Comparison of ENCODE assay signal across 13 mouse cellular contexts in the genomic region with DNA sequence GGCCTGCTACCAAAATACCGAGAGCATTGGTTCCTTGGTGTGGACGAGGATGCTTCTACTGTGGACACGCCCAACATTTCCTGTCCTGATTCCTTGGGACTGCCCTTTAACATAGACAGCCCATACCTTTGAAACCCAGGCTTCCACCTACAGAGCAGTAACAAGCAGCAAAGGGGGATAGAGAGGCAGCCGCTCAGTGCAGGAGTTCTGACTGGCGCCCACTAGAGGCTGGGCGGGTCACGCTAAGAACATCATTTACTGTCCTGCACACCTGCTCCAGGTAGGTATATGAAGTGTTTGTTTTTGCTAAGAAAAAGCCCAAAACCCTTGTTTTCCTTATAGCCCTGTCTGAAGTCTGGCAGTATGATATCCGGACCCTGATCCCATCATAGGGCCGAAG. TPM values are rescaled to one million over a fixed set of nuclear protein-coding genes. Genes with fewer than 3 reads are reported as not detected.
DNase-seq lines count a peak whose midpoint lies in the region; TF ChIP-seq lines count a peak whose summit lies in the region.
"Had no signal": no experiment of that assay in that cellular context is flagged by ENCODE, and none has a peak within 500 bp of the region (broad histone marks: within the 10 kb centered on the region; RNA-seq: fewer than 3 reads in every experiment).

No protein-coding gene starts in this region.

- peak; percentile 59; the same call in 1 of the 2 replicates for TF ChIP-seq EP300 in ES-Bruce4 (IDR thresholded peaks at IDR 0.05; ENCODE audit: insufficient read depth, low read depth, low read length)

- no peaks in the 10 kb centered on the region for H3K27me3 ChIP-seq in ES-Bruce4 (ENCODE audit: control insufficient read depth, insufficient read depth, low read length, poor library complexity, severe bottlenecking)

- WGBS in lung, adult 2 months, result 70% methylated on average over 9 of the region's 9 CpGs

- H3K27ac ChIP-seq in ES-Bruce4 (ENCODE audit: insufficient read depth, low read length), result no peak overlapping the region
- H3K27ac ChIP-seq: heart, embryonic 15.5 days; limb, embryonic 10.5 days had no signal

- peak; percentile 27 to 42 for DNase-seq in cerebellum, postnatal 10 days
- no peak for DNase-seq in cerebellum, adult 9-10 months
- no peak for DNase-seq in lung, adult 2 months
- no peak for DNase-seq in lung, postnatal 4 days
- DNase-seq in naive thymus-derived CD4-positive, alpha-beta T cell, adult 2 months (ENCODE audit: low read depth), result peak; percentile 50
- DNase-seq in ovary, postnatal 10 days (ENCODE audit: low spot score), result no peak
- no peak for DNase-seq in left cerebral cortex, adult 18-20 months (ENCODE audit: low spot score in 2 of 2)

- H3K36me3 ChIP-seq in ES-Bruce4 (ENCODE audit: control insufficient read depth, insufficient read depth, low read length, poor library complexity, severe bottlenecking), result no peaks in the 10 kb centered on the region
- H3K36me3 ChIP-seq: heart, embryonic 15.5 days; limb, embryonic 10.5 days had no signal

- no peak overlapping the region for H3K9ac ChIP-seq in ES-Bruce4 (ENCODE audit: low read depth, poor library complexity, severe bottlenecking)
- H3K9ac ChIP-seq: heart, embryonic 15.5 days had no signal

- H3K4me1 ChIP-seq in lung, adult 2 months (ENCODE audit: control insufficient read depth, insufficient read depth, low read length), result no peaks in the 10 kb centered on the region
- peaks cover 2% of the 10 kb centered on the region for H3K4me1 ChIP-seq in ES-Bruce4 (ENCODE audit: control insufficient read depth, insufficient read depth, low read length)
- H3K4me1 ChIP-seq: heart, embryonic 15.5 days had no signal

- H3K4me3 ChIP-seq in lung, adult 2 months (replicated peaks; ENCODE audit: extremely low read depth, low read depth, low read length), result no peak overlapping the region
- no peak overlapping the region for H3K4me3 ChIP-seq in ES-Bruce4 (ENCODE audit: low read depth, low read length)
- H3K4me3 ChIP-seq: erythroblast, embryonic 14.5 days; heart, embryonic 15.5 days; limb, embryonic 10.5 days; myocyte had no signal

- H3K9me3 ChIP-seq in ES-Bruce4 (replicated peaks; ENCODE audit: control insufficient read depth, insufficient read depth, low read length, poor library complexity, severe bottlenecking), result no peaks in the 10 kb centered on the region
- H3K9me3 ChIP-seq: heart, embryonic 15.5 days; limb, embryonic 10.5 days had no signal

- TF ChIP-seq CTCF in lung, adult 2 months (IDR thresholded peaks at IDR 0.05; ENCODE audit: insufficient read depth, low read length), result 0 out of 2 replicates have a peak, but pooled peaks have one; percentile 20
- peak; percentile 94 for TF ChIP-seq CTCF in ES-Bruce4 (IDR thresholded peaks at IDR 0.05; ENCODE audit: low read depth, low read length)

- no peak for TF ChIP-seq POLR2A in lung, adult 2 months (IDR thresholded peaks at IDR 0.05; ENCODE audit: borderline replicate concordance, extremely low read depth, low read depth, low read length)
- peak; percentile 25 for TF ChIP-seq POLR2A in ES-Bruce4 (IDR thresholded peaks at IDR 0.05; ENCODE audit: insufficient read depth, low read length)

RNA-seq across cellular contexts. Expression of a gene that starts 21.8 kb away (rescaled TPM):
- 36.6 and 45.7 TPM in 2 replicates for polyA plus RNA-seq in lung, adult 2 months (2012; rRNA removed)
- 36.7 and 39.2 TPM in 2 replicates for polyA plus RNA-seq in ES-Bruce4 (2011; ENCODE audit: insufficient read depth, insufficient read length, low read depth, missing spikeins)
- total RNA-seq in left cerebral cortex, adult 18-20 months (2021), result 100 to 1,000 TPM; 116 to 121 TPM

RNA-seq across cellular contexts. Expression of a gene that starts 30.0 kb away (rescaled TPM):
- polyA plus RNA-seq in lung, adult 2 months (2012; rRNA removed), result 1.3 TPM in 2 replicates
- 7.3 and 8.0 TPM in 2 replicates for polyA plus RNA-seq in ES-Bruce4 (2011; ENCODE audit: insufficient read depth, insufficient read length, low read depth, missing spikeins)
- total RNA-seq in left cerebral cortex, adult 18-20 months (2021), result 1,000 to 10,000 TPM; 1,032 to 1,108 TPM

RNA-seq across cellular contexts. Expression of a gene that starts 33.0 kb away (rescaled TPM):
- 149 and 178 TPM in 2 replicates for polyA plus RNA-seq in lung, adult 2 months (2012; rRNA removed)
- polyA plus RNA-seq in ES-Bruce4 (2011; ENCODE audit: insufficient read depth, insufficient read length, low read depth, missing spikeins), result 124 and 125 TPM in 2 replicates
- total RNA-seq in left cerebral cortex, adult 18-20 months (2021), result 100 to 1,000 TPM; 260 TPM

RNA-seq across cellular contexts. Expression of a gene that starts 37.6 kb away (rescaled TPM):
- 134 and 157 TPM in 2 replicates for polyA plus RNA-seq in lung, adult 2 months (2012; rRNA removed)
- 49.8 and 50.8 TPM in 2 replicates for polyA plus RNA-seq in ES-Bruce4 (2011; ENCODE audit: insufficient read depth, insufficient read length, low read depth, missing spikeins)
- 100 to 1,000 TPM; 198 to 222 TPM for total RNA-seq in left cerebral cortex, adult 18-20 months (2021)

RNA-seq across cellular contexts. Expression of a gene that starts 43.3 kb away (rescaled TPM):
- polyA plus RNA-seq in lung, adult 2 months (2012; rRNA removed), result 29.1 and 36.7 TPM in 2 replicates
- polyA plus RNA-seq in ES-Bruce4 (2011; ENCODE audit: insufficient read depth, insufficient read length, low read depth, missing spikeins), result 50.9 and 54.3 TPM in 2 replicates
- total RNA-seq in left cerebral cortex, adult 18-20 months (2021), result 100 to 1,000 TPM; 163 to 215 TPM
- polyA plus RNA-seq: activated CD4-positive, CD25-positive, alpha-beta regulatory T cell, adult 4 months had no signal

Comparison
In these comparisons a context has a peak if more than half of its experiments do, and no peak if none do; other contexts are left out.
1. DNase-seq: peak in cerebellum, postnatal 10 days (2 of 2) and naive thymus-derived CD4-positive, alpha-beta T cell, adult 2 months (single experiment); none in cerebellum, adult 9-10 months (single experiment), lung, adult 2 months (single experiment), lung, postnatal 4 days (0 of 2), ovary, postnatal 10 days (single experiment) and left cerebral cortex, adult 18-20 months (0 of 2).